Mouse (Mus musculus) testis, postnatal 14 days (tissue): ENCODE measurements around the gene Zbtb46.

Experiments
- DNase-seq: peaks from one replicate; pipeline ENCODE4 v3.0.0; 2021; ENCODE audit warnings: low spot score

The Zbtb46 gene

DNA sequence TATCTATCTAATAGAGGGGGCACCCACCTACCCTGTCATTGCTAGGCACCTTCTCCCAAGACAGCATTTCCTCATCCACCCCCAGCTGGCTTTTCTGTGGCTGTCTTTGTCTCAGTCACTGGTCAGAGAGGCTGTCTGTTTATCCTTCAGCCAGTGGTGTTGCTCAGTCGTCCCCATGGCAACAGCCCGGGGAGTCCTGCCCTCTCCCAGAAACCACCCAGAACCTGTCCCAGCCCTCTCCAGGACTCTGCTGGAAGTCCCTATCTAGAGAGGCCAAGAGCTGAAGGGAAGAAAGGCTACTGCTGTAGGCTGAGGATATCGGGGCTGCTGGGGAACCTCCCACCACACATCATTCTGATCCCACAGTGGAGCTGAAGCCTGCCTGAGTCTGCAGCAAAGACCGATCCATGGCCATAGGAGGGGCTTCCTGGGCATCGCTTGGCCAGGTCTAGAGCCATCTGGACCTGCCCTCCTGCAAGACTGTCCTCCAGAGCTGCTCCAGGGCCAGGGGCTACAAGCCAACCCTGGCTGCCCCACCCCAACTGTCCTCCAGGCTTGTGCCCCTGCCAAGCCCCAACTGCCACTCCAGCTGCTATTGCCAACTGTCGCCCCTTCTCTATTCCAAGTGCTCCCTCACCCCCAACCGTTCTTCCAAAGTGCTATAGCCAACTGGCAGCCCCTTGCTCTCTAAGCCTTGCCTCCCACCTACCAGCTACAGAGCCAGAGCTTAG is 3.9 kb upstream of the Zbtb46 start:
- peak; percentile 71 for DNase-seq

GRCm38 (mm10) chr2:181462604-181463003 is 3.4 kb upstream of the Zbtb46 start:
- no peak for DNase-seq

DNA sequence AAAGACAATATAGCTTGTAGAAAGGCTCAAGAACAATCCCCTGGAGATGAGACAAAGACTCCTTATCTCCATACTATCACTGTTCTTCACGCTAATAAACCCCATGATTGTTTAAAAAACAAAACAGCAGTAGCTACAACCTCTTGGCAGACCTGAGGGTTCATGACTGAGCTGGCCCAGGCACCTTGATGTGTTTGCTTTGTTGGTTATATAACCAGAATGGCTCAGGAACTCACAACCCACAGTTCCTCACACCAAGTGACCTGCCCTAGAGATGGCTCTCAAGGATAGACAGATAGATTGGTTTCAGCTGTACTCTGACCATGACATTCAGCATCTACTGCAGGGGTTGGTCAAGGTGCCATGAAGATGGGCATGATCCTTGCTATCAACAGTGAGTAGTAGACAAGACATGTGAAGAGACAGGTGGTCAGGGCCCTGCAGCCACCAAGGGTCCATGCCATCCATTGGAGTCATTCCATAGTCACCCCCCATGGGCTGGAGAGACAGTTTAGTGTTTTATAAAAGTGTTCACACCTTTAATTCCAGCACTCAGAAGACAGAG is 2.4 kb upstream of the Zbtb46 start:
- DNase-seq, result no peak

DNA sequence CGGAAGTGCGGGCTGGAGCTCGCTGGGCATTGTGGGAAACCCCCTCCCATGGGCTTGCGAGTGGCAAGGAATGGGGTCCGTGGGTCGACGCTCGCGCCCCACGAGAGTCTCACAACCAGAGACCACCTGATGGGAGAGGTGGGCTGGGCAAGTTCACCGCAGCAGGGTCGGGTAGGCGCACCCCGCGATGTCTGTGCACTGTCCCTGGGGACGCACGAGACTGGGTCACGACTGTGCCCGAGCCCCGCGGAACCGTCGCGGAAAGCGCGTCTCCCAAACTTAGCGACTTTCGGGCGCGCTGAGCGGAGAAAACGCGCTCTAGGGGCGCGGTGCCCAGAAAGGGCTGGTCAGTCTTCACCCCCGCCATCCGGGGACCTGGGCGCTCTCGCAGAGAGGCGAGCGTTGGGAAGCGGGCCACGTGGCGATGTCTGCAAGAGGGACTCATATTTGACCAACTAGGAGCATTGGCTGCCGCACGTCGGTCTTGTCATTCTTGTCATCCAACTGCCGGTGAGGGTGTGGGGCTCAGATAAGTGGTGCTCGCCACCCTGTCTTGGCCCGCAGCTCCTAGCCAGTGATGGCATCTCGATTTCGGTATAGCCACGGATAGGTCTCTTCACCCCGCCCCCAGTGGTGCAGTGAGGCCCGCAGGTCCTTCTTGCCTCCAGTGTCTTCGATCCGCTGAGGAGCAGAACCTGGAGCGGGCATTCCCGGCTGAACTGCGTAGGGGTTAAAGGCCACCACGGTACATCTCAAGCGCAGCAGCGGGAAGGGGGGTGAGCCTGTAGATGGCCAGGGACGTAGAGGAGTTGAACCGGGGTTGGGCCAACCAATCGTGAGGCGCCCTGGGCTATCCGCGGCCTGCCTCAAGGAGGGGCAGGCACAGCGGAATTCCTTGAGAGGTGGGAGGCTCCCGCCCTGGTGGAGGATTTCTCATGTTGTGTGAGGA is 721 bp upstream of the Zbtb46 start:
- DNase-seq, result peak; percentile 84

- DNase-seq, result peak; percentile 53
Observed at GRCm38 (mm10) chr2:181458411-181459152, 644 bp downstream of the Zbtb46 start.

DNA sequence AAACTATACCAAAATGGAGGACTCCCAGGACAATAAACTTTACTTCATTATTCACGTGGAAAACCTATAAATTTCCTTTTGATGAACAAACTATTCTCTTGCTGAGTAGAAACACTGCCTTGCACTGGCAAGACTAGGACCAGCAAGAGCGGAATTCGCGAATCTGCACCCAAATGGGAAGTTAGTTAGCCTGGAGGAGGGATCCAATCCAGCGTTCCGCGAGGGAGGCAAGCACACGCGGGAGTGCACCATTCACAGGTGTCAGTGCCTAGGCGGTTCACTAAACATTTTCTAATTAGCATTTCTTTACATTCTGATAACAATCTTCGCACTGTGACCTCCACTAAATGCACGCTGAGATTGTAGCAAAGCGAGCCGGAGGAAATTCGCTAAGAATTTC is 1.4 kb downstream of the Zbtb46 start:
- DNase-seq, result no peak

- DNase-seq, result no peak
Observed at GRCm38 (mm10) chr2:181455899-181456298, 3.3 kb downstream of the Zbtb46 start.

DNA sequence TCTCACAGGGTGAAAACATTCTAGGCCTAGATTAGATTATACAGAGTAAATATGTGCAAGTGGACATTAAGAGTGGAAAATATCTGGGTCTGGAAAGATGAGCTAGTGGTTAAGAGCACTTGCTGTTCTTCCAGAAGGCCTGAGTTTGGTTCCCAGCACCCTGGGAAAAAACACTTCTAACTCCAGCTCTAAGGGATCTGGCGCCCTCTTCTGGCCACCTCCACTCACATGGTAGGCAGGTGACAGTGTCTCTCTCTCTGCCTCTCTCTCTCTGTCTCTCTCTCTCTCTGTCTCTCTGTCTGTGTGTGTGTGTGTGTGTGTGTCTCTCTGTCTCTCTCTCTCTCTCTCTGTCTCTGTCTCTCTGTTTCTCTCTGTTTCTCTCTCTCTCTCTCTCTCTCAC is 6.0 kb downstream of the Zbtb46 start:
- no peak for DNase-seq

- DNase-seq, result no peak
Observed at GRCm38 (mm10) chr2:181452181-181452580, 7.0 kb downstream of the Zbtb46 start.

DNA sequence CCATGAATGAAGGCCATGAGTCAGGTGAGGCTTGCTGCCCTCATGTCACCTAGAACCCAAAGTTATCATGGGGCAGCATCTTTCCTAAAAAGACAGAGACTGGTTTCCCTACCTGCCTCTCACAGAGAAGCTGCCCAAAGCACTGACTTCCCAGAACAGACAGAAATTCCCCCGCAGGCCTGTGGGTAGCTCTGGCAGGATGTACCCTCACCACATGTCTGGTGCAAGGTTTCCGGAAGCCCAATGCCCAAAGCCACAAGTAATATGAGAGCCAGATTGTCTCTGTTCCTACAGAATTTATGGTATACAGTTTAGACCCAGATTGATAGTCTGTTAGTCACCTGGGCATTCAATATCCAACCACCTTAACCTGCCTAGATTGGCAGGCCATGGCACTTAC is 16.2 kb downstream of the Zbtb46 start:
- no peak for DNase-seq

DNA sequence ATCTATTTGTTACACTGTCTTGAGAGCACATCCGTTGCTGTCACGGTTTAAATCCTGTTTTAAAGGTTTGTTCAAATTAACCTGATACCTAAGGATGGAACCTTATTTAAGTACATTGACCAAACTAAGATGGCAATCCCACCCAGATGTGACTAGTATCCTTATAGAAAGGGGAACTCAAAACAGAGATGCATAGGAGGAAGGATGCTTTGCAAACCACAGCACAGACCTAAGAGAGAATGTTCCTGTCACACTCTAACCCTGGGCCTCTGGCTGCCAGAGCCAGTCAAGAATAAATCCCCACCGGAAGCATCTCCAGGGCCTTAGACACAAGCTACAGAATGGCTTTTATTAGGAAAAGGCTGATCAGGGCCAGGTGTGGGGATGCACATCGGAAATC is 21.1 kb downstream of the Zbtb46 start:
- DNase-seq, result no peak

DNA sequence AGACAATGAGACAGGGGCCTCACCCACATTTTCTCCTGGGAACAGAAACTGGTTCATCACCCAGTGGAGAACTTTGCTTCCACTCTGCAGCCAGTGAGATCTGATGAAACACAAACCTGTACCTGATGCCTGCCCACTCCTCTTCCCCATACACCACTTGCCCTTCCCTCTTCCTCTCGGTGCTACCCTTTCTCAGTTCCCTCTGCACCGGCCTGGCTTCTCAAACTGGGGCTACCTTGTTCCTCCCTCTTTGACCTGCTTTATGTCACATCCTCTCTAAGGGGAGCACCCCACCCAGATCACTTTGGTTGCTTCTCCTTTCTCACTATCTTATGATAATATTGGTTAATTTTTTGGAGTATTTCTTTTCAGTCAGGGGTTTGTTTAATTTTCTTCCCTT is 23.0 kb downstream of the Zbtb46 start:
- no peak for DNase-seq

DNA sequence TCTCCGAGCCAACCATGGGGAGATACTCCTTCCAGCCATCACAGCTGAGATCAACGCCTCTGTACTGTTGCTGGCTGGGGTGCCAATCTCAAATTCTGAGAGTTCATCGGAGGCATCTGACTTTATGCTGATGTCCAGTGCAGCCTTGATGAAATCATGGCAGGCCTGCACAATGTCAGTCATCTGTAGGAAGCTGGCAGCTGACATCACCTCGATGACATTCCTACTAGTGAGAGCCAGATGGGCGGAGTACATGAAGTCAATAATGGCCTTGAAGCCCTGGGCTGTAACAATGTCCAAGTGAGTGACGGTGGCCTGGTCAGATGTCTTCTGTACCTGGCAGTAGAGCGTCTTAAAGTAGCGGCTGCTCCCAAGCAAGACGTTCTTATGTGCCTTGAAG is 35.4 kb downstream of the Zbtb46 start:
- no peak for DNase-seq

GRCm38 (mm10) chr2:181420903-181421638 is 38.2 kb downstream of the Zbtb46 start:
- no peak for DNase-seq

DNA sequence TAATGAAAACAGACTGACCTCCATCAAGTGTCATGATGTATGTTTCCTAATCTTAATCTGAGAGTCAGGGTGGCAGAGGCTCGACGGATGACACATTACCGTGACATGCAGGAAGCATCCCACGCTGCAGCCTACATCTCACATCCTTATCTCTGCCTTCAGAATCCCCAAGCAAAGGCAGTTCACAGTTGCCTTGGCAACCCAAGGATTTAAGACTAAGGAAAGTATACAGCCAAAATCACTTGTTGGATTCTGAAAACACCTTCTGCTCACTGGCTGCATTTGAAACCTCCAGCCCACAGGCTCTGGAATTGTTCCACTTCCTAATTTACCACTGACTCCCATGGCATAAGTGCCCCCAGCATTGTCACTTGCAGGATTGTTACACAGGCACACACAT is 38.8 kb downstream of the Zbtb46 start:
- no peak for DNase-seq

DNA sequence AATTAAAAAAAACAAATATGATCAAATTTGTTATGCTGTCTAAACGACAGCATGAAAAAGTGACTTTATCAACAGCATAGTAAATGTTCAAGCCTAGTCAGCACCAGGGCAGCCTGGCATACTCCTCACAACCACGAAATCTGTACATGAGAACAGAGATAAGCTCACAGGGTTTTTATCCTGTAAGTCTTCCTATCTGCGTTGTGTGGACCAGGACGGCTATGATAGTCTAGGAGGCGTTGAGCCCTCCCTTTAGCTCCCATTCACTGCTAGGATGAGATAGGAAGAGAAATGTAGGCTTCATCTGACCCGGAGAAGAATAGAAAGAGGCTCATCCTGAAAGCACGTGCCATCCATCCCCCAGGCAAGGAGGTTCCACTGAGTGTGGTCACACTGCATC is 39.9 kb downstream of the Zbtb46 start:
- no peak for DNase-seq

GRCm38 (mm10) chr2:181415945-181416344 is 43.3 kb downstream of the Zbtb46 start:
- DNase-seq, result no peak

DNA sequence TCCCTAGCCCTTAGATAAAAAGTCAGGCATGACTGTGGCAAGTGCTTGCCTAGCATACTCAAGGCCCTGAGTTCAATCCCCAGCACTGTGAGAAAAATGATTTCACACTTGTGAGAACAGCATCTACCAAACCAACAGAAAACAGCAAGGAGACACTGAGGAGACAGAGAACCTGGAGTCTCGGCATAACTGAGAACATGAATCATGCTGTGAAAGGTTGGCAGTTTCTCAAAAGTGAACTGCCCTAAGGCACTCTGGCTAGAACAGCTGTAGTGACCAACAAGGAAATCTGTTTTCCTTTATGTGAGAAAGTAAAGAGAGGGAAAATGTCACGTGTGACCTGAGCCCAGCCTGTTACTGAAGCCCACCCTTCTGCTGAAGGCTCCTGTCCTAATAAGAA is 46.1 kb downstream of the Zbtb46 start:
- no peak for DNase-seq

GRCm38 (mm10) chr2:181410760-181411473 is 48.3 kb downstream of the Zbtb46 start:
- DNase-seq, result peak; percentile 51

DNA sequence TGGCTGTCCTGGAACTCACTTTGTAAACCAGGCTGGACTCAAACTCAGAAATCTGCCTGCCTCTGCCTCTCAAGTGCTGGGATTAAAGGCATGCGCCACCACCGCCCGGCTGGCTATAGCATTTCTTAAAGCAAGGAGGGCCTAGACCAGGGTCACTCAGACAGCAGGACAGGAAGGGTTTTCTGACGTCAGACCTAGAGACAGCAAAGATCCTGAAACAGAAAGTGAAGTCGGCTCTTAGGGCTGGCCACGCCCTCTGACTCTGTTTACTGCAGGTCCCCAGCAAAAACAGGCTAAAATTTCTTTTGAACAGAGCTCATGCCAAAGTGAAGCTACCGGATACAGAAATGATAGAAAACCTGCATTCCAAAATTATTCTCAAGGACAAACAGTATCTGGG is 49.6 kb downstream of the Zbtb46 start:
- DNase-seq, result no peak

GRCm38 (mm10) chr2:181403722-181404121 is 55.5 kb downstream of the Zbtb46 start:
- DNase-seq, result no peak
